Mouse (Mus musculus) cerebellum, postnatal 25 days (tissue): Measurements from ENCODE around the gene Thoc3.
"Not testable (repeated sequence)": the region's sequence is repeated elsewhere in the genome, so short reads cannot be mapped to it uniquely, and the experiment has no call there.

Source experiments
- DNase-seq, 2 experiments: peaks; one replicate each; pipeline ENCODE4 v3.0.0; 2021; ENCODE audit warnings: mixed read lengths in 2 of 2

The Thoc3 gene

DNA sequence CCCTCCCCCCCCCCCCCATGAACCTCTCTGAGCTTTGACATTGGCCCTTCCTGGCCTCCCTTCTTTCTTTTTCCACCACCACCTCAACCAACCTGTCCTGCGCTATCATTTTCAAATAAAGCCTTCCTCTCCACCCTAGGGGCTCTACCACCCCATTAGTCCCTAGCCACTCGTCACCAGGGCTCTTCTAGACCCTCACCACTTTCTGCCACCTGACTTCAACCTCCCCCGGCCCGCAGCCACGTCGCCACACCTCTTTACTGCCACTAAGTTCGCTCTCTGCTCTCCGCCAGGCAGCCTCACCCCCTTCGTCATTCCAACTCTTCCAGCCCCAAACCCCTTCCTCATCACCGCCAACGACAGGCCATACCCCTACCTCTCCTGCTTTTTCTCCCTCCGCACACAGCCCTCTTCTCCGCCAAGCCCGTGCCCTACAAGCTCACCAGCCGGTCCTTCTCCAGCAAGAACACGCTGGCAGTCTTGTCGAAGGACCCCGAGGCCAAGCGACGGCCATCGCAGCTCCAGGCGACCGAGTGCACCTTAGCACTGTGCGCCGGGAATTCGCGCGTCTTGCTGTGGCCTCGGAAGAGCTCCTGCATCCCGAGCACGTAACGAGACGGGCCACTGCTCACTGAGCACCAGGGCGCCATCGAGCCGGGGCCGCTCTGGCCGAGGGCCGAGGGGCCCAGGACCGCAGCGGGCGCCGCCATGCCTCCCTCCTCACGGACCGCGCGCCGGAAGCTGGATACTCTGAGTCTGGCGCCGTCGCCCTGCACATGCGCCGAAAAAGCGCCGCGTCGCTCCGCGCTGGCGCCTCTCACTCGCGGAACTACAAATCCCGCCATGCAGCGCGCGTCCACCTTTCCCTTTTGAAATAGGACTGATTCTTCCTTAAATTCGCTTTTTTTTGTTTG lies at the start of gene Thoc3:
Gene Thoc3 (minus strand): TSS at position 752 of the 914 bp plus-strand sequence.
- peak; percentile 92 to 95 for DNase-seq

DNA sequence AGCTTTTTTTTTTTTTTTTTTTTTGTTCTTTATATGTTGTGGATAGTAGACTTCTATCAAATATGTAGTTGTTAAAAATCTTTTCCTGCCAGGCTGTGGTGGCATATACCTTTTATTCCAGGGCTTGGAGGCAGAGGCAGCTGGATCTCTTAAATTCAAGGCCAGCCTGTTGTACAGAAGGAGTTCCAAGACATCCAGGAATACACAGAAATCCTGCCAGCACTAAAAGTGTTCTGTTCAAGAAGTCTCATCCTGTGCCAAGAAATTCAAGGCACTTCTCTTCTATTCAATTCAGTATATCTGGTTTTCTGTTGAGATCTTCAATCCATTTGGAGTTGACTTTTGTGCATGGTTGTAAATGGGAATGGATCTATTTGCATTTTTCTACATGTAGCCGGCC lies 37.3 kb upstream of the Thoc3 start:
- DNase-seq, result no peak

DNA sequence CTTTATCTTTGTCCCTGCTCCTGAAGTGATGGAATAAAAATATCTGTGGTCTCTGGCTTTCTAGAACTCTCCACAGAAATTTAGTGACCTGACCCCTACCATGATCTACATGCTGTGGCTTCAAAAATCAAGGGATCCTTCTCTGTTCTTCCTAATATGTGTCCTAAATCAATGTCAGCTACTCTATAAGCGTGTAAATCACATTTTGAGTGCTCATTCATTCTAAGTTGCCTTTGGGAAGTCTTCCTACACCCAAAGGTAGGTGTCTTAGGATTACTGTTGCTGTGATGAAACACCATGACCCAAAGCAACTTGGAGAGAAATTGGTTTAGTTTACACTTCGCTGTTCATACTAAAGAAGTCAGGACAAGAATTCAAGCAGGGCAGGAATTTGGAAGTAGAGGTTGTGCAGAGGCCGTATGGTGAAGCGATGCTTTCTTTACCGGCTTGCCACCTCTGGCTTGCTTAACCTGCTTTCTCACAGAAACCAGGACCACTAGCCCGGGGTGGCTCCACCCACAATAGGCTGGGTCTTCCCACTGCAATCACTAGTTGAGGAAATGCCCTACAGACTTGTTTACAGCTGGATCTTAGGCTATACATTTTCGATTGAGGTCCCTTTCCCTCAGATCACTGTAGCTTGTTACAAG lies 36.1 kb upstream of the Thoc3 start:
- no peak for DNase-seq

DNA sequence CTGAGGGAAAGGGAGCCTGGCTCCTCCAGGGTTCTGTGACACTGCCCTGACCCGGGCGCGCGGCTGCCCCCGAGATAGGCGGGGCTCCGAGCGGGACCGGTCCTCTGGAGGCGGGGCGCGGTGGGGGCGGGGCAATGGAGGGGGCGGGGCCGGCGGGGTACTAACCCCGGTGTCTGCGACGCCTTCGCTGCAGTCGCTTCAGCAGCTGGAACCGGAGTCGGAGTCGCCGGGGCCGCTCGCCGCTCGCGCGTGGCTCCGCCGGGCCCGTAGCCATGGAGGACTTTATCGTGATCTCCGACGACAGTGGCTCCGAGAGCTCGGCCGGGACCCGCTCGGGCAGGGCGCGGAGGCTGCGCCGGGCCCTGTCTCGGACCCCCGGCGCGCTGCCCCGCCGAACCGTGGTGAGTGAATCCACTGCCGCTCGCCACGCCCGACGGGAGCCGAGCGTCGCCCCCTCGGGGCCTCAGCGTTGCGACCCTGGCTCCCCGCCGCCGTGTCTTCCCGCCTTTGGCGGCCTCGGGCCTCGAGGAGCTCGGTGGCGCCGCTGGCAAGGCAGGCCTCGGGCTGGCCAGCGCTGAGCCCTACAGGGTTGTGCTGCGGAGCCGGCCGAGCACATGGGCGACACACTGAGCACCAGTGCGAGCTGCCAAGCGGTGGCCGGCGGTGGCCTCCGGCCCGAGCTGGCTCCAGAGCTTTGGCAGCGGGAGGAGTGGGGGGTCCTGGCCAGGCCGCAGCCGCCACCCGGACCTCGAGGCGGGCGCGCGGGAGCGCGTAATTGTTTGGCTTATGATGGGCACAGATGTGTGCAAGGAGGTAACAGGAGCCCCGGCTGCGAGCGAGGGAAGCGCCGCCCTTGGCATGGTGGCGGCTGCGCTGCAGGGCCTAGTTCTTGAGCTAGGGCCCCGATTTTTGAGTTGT lies 35.2 kb upstream of the Thoc3 start, which contains the start of gene Simc1:
Gene Simc1 (plus strand): TSS at position 176 of the 918 bp plus-strand sequence.
- peak; percentile 79 to 80 for DNase-seq

DNA sequence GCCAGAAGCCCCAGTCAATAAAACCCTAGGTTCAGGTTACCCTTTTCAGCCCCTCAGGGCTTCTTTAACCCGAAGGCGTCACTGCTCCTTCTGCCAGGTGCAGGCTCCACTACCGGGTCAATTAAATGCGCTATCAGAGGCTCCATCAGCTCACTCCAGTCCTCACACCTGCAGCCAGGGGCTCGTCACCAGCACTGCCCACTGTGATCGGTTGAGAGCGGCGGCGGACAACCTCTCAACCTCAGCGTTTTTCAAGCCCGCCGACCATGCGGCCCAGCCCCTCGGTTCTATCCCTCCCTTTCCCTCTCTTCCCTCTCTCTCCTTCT lies 34.6 kb upstream of the Thoc3 start:
- DNase-seq, result no peak

DNA sequence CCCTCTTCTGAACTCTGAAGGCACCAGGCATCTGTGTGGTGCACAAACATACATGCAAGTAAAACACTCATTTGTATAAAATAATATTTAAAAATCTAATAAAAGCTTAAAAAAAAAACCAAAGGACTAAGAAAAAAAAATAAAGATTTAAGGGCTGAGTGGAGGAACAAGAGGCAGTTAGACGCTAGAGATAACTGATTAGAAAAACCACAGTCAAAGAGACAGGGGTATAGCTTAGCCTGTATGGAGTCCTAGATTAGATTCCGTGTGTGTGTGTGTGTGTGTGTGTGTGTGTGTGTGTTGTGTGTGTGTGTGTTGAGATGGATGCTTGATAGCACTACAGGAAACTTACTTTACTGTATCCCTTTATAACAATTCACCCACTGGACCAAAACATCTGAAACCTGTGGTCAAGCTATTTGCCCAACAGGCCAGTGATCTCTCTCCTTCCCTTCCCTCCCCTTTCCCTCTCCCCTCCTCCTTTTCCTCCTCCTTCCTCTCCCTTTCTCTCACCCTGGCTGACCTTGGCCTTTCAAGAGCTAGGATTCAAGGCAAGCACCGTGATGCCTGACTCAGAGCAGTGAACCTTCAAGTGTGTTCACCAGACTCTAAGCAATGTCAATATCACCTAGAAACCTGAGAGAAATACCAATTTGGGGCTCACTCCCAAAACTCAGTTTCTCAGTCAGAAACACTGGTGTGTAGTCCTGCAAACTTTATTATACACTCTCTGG lies 33.5 kb upstream of the Thoc3 start:
- no peak for DNase-seq

DNA sequence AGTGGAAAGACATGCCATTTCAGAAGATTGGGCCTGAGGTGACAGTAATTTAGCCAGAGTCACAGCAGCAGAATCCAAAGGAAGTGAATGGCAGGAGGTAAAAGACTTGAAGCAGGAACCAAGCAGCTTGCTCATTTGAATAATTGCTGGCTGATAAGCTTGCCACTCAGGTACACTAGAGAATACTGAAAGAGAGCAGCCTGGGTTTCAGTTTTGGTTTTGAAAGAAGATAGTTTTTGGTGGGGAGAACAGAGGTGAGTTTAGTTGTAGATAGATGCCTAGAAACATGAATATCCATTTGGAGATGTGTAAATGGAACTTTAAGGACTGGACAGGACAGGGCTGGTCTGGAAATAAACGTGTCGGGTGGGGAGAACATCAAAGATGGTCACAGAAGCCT lies 32.7 kb upstream of the Thoc3 start:
- DNase-seq, result no peak

DNA sequence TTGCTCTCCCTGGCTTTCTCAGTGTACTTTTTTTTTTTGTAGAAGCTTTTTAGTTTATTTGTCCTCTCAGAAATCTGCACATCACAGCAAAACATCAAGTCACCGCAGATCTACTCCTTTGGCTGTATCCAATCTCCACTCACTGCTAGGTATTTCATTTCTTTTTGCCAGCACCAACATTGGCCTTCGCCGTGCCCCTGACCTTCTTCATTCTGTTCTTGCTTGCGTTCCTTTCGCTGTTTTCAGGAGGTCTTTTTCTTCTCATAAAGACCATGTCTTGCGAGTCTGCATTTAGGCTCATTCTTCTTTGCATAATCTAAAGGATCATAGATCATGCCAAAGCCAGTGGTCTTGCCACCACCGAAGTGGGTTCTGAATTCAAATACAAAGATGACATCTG lies 30.9 kb upstream of the Thoc3 start:
- DNase-seq, result not testable (repeated sequence)

DNA sequence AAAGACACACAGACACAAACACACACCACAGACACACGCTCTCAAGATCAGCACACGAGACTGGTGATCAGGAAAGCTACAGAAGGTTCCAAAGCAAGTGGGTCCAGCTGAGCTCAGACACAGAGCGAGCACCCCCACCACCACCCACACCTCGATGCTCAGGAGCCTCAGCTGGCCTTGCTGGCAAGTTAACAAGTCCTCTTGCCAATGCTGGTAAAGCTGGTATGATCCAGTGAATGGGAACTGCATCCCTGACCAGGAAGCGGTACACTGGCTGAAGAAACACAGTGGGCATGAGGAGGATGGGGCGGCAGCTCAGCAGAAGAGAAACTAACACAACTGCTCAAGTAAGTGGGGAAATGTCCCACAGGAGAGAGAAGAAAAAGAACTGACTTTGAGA lies 22.7 kb upstream of the Thoc3 start:
- no peak for DNase-seq

DNA sequence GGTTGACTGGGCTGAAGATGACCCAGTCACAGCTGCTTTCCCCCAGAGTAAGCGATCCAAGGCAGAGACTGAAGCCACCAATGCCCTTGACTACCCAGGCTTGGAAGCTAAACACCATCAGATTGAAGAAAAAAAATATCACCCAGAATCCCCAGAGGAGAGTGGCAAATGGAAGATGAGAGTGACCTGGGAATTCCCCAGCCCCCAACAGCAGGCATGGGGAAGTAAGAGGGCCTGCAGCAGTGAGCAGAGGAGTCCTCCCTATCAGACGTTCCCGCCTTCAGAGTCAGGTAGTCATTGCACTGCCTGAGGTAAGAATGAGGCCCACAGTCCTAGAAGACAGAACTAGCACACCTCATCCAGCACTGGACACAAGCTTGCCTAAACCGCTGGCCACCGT lies 21.8 kb upstream of the Thoc3 start:
- DNase-seq, result no peak

DNA sequence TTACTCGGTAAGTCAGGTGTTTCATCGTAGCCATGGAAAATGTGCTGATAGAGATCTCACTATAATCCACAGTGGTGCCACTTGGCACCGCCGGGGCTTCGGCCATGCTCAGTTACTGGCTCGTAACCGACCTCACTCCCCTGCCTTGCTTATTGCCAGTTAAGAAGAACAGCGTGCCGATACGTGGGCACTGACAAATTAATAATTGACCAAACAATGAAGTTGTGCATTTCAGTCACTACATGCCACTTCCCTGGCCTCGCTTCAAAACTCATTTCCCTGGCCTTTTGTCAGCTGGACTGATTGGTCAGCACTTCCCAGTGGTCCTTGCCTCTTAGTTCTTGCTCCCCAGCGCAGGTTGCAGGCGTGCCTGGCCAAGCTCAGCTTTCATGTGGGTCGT lies 12.8 kb upstream of the Thoc3 start:
- DNase-seq, result peak in 1 of 2 experiments; percentile 18

DNA sequence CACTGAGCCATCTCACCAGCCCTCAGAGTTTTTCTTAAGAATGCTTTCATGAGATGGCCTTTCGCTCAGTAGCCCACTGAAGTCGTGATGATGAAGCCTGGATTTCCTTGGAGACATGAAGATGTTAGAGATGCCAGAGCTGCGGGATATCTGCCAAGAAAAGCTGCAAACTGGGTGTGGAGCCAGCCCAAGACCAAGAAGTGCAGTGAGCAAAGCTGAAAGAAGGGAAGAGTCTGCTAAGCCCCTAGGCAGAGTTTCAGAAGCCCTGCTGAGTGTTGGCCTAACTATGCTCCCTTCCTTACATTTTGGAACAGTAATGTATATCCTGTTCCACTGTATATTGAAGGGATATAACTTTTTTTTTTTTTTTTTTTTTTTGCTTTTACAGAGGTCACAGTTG lies 10.6 kb upstream of the Thoc3 start:
- DNase-seq, result peak; percentile 24 to 62

DNA sequence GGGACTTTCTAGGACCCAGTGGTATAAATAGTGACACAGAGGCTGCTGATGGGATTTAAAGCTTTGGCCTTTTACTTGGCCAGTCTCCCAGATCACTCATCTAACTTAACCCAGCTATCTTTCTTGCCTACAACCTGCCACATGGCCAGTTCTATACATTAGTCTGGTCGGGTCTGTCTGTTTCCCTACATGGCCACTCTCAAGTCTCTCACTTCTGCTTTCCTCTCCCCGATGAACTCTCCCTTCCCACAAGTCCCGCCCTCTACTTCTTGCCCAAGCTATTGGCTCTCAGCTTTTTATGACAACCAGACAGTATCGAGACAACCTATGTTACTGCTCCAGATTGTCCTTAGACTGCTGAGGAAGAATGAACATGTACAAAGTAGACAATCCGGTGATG lies 7.1 kb upstream of the Thoc3 start:
- DNase-seq, result no peak

DNA sequence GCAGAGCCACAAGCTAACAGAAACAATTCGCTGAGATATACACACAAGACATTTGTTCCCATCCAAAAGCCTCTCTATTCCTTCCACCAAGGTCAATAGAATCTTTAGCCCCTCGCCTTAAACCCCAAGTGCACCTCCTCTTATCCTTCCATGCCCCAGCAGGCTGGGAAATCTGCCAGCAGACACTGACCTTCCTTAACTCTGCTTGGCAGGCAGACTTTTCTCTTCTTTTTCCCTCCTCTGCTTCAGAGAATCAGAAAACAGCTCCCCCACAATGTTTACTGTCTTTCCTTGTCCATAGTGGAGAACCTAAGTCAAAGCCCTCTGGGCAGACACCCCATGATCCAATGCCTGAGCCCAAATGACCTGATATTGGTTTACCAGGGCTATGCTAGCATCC lies 6.3 kb upstream of the Thoc3 start:
- no peak for DNase-seq

DNA sequence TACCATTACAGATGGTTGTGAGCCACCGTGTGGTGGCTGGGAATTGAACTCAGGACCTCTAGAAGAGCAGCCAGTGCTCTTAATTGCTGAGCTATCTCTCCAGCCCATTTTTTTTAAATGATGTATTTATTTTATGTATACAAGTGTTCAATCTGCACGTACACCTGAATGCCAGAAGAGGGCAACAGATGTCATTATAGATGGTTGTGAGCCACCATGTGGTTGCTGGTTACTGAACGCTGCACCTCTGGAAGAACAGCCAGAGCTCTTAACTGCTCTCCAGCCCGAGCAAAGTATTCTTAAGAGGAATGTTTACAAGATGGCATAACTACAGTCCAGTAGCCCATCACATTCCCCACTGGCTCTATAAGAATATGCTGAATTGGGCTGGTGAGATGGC lies 3.3 kb upstream of the Thoc3 start:
- DNase-seq, result no peak

DNA sequence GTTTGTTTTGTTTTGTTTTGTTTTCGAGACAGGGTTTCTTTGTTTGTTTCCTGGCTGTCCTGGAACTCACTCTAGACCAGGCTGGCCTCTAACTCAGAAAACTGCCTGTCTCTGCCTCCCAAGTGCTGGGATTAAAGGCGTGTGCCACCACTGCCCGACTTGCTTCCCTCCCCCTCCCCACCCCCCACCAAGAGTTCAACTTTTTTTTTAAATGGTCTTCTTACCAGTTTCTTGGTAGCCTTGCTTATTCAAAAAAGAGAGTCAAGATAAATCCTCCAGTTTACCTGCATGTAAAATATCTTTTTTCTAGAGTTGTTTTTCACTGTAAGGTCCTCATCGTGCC lies 334 bp upstream of the Thoc3 start:
- no peak for DNase-seq

DNA sequence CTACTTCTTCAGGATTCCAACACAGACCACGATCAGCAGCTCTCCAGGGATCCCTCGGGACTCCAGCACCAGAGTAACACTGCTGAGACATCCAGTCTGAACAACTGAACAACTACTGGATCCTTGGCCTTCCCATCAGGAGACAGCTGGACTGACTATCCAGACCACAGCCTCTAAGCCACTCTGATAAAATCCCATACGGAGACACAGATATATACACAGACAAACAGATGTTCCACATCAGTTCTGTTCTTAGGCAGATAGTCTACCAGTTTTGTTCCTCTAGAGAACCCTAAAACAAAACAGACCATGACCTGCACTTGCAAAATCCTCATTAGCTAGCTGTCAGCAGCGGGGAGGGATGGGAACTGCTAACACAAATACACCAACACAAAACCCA lies 9.4 kb downstream of the Thoc3 start:
- no peak for DNase-seq

DNA sequence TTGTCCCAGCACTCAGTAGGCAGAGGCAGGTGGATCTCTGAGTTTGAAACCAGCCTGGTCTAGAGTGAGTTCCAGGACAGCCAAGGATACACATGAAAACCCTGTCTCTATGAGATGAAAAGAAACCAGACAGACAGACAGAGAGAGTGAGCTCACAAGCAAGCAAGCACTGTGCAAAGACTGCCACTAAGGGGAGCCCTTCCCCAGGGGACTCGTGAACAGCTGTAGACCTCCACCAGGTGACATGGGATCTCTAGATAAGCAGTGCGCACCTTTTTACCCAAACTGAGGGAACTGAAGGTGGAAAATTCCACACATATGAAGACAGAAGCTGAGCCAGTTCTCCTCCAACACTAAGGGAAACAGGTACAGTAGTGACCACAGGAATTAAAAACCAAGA lies 11.6 kb downstream of the Thoc3 start:
- peak in 1 of 2 experiments; percentile 42 for DNase-seq

DNA sequence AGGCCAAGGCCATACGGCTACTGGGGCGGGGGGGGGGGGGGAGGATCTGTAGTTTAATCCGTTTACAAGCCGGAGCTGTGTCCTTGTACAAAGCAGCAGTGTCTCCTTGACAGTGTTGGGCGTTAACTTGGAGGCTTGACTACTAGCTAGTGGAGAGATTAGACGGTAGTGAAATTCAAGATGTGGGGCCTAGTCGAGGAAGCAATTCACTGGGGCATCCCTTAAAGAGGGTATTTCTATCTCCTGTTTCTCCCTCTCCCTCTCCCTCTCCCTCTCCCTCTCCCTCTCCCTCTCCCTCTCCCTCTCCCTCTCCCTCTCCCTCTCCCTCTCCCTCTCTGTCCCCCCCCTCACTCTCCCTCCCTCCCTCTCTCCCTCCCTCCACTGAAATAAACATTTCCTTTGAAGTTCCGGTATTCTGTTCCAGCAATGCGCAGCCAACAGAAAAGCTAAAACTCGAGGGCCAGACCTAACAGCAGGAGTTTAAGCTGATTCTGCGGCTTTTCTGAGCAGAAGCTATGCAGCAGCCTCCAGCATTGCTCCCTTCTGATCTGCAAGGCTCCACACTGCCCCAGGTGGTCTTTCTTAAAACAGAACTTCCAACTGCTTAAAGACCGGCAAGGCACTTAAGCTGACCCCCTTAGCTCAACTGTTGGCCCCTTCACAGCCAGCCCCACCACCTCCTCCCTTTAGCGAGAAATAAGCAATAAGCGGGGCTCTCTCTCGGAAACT lies 21.0 kb downstream of the Thoc3 start:
- no peak for DNase-seq

DNA sequence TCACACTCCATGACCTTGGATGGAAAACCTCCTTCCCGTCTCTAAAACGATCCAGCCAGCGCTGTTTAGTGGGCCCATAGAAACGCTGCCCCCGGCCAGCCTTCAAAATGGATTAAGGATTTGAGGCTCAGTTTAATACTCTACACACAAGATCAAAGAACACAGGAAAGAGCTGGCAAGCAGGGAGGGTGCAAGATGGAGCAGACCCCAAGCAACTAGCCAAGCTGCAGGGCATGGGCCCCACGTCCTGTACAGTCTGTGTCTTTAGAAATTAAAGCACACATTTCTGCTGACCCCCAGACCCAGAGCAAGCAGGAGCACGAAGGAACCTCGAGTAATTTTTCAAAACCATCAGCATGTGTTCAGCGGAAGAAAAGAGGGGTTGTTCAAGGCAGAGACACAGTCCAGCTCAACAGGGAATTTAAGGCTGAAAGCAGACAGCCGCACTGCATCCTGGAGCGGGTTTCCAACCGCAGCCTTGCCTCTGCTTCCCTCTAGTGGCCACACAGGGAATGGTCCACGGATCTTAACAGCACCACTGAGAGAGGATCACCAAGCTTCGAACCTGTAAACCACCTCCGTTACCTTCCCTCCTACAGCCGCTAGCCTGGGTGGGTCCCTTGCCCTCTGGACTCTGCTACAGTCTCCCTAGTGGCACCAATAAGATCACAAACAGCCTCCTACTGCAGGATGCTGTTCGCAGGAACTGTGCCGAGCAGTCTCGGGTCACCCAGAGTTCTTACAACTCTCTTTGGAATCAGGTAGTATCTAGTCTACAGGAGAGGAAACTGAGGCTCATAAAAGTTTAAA lies 21.8 kb downstream of the Thoc3 start:
- peak; percentile 92 to 93 for DNase-seq

DNA sequence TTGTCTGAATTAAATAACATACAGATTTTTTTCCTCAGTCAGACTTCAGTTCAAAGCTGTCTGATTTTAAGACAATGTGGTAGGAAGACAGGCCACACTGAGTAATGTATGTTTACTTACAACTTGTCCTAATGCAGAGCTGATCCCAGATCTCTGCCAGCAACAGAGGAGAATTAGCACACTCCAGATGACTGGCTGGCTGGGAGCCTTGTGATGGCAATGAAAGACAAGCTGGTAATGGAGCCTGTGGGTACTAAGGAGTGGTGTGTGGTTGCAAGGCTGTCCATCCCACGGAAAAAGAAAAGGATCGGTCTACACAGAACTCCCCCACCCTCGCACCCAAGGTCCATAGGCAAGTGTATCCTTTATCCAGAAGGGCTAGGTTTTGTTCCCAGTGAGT lies 25.0 kb downstream of the Thoc3 start:
- peak; percentile 32 to 43 for DNase-seq
